In genomic region chr8:113066170-113066708, GRCm38 (mm10) we compare ENCODE assay signal across 20 mouse cellular contexts.
A peak's percentile ranks its signal among the peaks of the same experiment; 100 is the strongest.
DNase-seq lines count a peak whose midpoint lies in the region; ATAC-seq lines count a peak whose summit lies in the region.
"Had no signal": no experiment of that assay in that cellular context is flagged by ENCODE, and none has a peak within 500 bp of the region (broad histone marks: within the 10 kb centered on the region; RNA-seq: fewer than 3 reads in every experiment).

No protein-coding gene starts in this region.

- no peak for ATAC-seq in hindbrain, embryonic 16.5 days
- no peak for ATAC-seq in hindbrain, embryonic 11.5 days (ENCODE audit: low FRiP score)
- ATAC-seq in forebrain, embryonic 15.5 days (replicated peaks), result peak; percentile 67
- ATAC-seq: activated CD4-positive, CD25-positive, alpha-beta regulatory T cell, adult 4 months; intestine, embryonic 16.5 days had no signal

- H3K9me3 ChIP-seq in hindbrain, embryonic 16.5 days (ENCODE audit: control insufficient read depth, low read length), result no peaks in the 10 kb centered on the region
- H3K9me3 ChIP-seq in hindbrain, embryonic 11.5 days (ENCODE audit: control insufficient read depth, low read length), result no peaks in the 10 kb centered on the region
- H3K9me3 ChIP-seq in forebrain, embryonic 15.5 days, result no peaks in the 10 kb centered on the region
- H3K9me3 ChIP-seq: heart, embryonic 10.5 days; hindbrain, embryonic 13.5 days had no signal

- H3K4me2 ChIP-seq in hindbrain, embryonic 16.5 days (ENCODE audit: low read length), result no peak overlapping the region
- no peak overlapping the region for H3K4me2 ChIP-seq in hindbrain, embryonic 11.5 days (replicated peaks; ENCODE audit: low read depth, low read length)
- no peak overlapping the region for H3K4me2 ChIP-seq in forebrain, embryonic 15.5 days (replicated peaks)
- H3K4me2 ChIP-seq: hindbrain, embryonic 13.5 days; liver, embryonic 11.5 days had no signal

- no peaks in the 10 kb centered on the region for H3K36me3 ChIP-seq in hindbrain, embryonic 16.5 days (ENCODE audit: control insufficient read depth, insufficient read depth, low read length)
- H3K36me3 ChIP-seq in hindbrain, embryonic 11.5 days (ENCODE audit: control insufficient read depth, insufficient read depth, low read length), result no peaks in the 10 kb centered on the region
- H3K36me3 ChIP-seq in forebrain, embryonic 15.5 days, result no peaks in the 10 kb centered on the region
- H3K36me3 ChIP-seq: heart, embryonic 10.5 days; hindbrain, embryonic 13.5 days had no signal

- no peak overlapping the region for H3K4me3 ChIP-seq in hindbrain, embryonic 16.5 days (ENCODE audit: low read length)
- no peak overlapping the region for H3K4me3 ChIP-seq in hindbrain, embryonic 11.5 days (ENCODE audit: low read depth, low read length)
- H3K4me3 ChIP-seq in forebrain, embryonic 15.5 days, result no peak overlapping the region
- H3K4me3 ChIP-seq: gastrocnemius, adult 2 months; heart, embryonic 10.5 days; hindbrain, embryonic 13.5 days; left cerebral cortex, adult 2 months; megakaryocyte, embryonic 14.5 days had no signal

- peak; percentile 12 for DNase-seq in cerebellum, adult 9-10 months
- DNase-seq in cerebellum, adult 8-10 months, result no peak
- DNase-seq in hindbrain, embryonic 11.5 days (ENCODE audit: low spot score), result no peak
- peak; percentile 11 to 36 for DNase-seq in kidney, postnatal 36 days
- DNase-seq in kidney, adult 18-20 months, result no peak
- DNase-seq in lung, adult 18-20 months, result no peak
- DNase-seq: adrenal gland, postnatal 36 days; gastrocnemius, adult 2 months; lung, adult 2 months; right cerebral cortex, adult 18-20 months had no signal

- H3K27ac ChIP-seq in hindbrain, embryonic 16.5 days (ENCODE audit: low read depth, low read length), result 0 out of 2 replicates have a peak overlapping the region, but pooled peaks have one; percentile 23
- H3K27ac ChIP-seq in hindbrain, embryonic 11.5 days (ENCODE audit: low read depth, low read length), result no peak overlapping the region
- peak overlapping the region; percentile 75 for H3K27ac ChIP-seq in forebrain, embryonic 15.5 days (replicated peaks)
- H3K27ac ChIP-seq: gastrocnemius, adult 2 months; heart, embryonic 10.5 days; hindbrain, embryonic 13.5 days; left cerebral cortex, adult 2 months; stomach, postnatal 0 days had no signal

- H3K27me3 ChIP-seq in hindbrain, embryonic 16.5 days (replicated peaks; ENCODE audit: control insufficient read depth, insufficient read depth, low read length), result no peaks in the 10 kb centered on the region
- no peaks in the 10 kb centered on the region for H3K27me3 ChIP-seq in hindbrain, embryonic 11.5 days (ENCODE audit: control insufficient read depth, insufficient read depth, low read length)
- no peaks in the 10 kb centered on the region for H3K27me3 ChIP-seq in forebrain, embryonic 15.5 days
- H3K27me3 ChIP-seq: hindbrain, embryonic 13.5 days; megakaryocyte, embryonic 14.5 days had no signal

- H3K9ac ChIP-seq in hindbrain, embryonic 16.5 days (ENCODE audit: low read depth, low read length), result no peak overlapping the region
- H3K9ac ChIP-seq in hindbrain, embryonic 11.5 days (ENCODE audit: low read depth, low read length), result no peak overlapping the region
- H3K9ac ChIP-seq in forebrain, embryonic 15.5 days (replicated peaks), result no peak overlapping the region
- H3K9ac ChIP-seq: hindbrain, embryonic 13.5 days had no signal

- WGBS in hindbrain, embryonic 16.5 days, result 58% methylated on average over 6 of the region's 6 CpGs
- WGBS in hindbrain, embryonic 11.5 days, result 84% methylated on average over 6 of the region's 6 CpGs
- WGBS in forebrain, embryonic 15.5 days, result 24% methylated on average over 6 of the region's 6 CpGs

- H3K4me1 ChIP-seq in hindbrain, embryonic 16.5 days (ENCODE audit: control insufficient read depth, insufficient read depth, low read depth, low read length), result 0 out of 2 replicates have a peak, but pooled peaks cover 2% of the 10 kb centered on the region
- H3K4me1 ChIP-seq in hindbrain, embryonic 11.5 days (replicated peaks; ENCODE audit: control insufficient read depth, insufficient read depth, low read length), result no peaks in the 10 kb centered on the region
- peaks cover 19% of the 10 kb centered on the region for H3K4me1 ChIP-seq in forebrain, embryonic 15.5 days
- H3K4me1 ChIP-seq: heart, embryonic 10.5 days; megakaryocyte, embryonic 14.5 days had no signal

Comparison
In these comparisons a context has a peak if more than half of its experiments do, and no peak if none do; other contexts are left out.
1. DNase-seq: peak in cerebellum, adult 9-10 months (single experiment) and kidney, postnatal 36 days (2 of 2); none in cerebellum, adult 8-10 months (single experiment), hindbrain, embryonic 11.5 days (single experiment), kidney, adult 18-20 months (single experiment) and lung, adult 18-20 months (0 of 2).